Mouse (Mus musculus): Measurements from ENCODE around the gene Nynrin.

The Nynrin gene

DNA sequence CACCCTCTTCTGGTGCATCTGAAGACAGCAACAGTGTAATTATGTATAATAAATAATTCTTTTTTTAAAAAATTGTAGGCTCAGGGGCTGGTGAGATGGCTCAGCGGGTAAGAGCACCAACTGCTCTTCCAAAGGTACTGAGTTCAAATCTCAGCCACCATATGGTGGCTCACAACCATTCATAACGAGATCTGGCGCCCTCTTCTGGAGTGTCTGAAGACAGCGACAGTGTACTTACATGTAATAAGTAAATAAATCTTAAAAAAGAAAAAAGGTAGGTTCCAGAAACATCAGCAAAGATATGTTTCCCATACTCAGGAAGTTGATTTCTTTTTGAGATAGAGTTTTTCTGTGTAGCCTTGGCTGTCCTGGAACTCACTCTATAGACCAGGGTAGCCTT lies 11.0 kb upstream of the Nynrin start:
- no peak for DNase-seq

DNA sequence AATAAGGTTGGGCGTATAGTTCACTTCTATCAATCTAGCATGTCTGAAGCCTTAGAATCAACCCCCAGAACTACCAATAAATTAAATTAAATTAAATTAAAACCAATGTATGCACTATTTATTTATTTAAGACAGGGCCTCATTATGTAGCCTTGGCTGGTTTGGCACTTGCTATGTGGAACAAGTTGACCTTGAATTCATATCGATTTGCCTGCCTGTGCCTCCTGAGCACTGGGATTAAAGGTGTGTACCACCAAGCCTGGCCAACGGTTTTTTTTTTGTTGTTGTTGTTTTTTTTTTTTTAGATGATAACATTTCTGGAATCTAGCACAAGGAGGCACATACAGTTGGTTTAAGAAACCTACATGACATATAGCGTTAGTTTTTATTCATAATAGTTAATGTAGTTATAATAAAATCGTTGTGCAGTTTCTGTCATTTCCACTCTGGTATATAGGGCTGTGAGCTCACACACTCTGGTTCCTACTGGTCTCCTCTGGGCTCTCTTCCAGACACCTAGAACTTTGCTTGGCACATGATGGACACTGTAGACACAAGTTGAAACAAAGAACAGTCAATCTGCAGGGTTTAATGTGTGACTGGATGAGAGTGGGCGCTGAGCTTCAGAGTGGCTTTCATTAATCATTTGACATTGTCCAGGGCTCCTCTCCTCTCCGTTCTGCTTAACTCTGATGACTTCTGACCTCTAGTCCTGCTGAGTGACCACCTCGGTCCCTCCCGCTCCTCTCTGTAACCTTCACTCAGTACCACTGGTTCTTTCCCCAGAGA lies 8.1 kb upstream of the Nynrin start:
- DNase-seq, result no peak

DNA sequence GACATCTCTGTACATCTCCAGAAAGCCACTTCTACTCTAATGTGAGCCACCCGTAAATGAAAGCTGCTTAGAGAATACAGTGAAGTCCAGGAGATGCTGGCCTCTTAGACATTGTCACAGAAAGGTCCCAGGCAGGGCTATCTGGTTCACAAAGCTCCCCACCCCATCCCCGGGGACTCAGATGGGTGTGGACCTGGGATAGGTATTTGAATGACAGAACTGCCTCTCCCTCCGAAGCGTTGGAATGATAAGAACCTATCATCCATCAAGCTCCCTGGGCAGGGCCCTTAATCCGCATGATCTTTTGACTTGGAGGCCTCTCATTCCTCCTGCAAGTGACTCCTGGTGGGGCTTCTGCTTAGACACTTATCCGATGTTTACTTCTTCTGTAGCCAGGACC lies 2.9 kb upstream of the Nynrin start:
- DNase-seq, result no peak

DNA sequence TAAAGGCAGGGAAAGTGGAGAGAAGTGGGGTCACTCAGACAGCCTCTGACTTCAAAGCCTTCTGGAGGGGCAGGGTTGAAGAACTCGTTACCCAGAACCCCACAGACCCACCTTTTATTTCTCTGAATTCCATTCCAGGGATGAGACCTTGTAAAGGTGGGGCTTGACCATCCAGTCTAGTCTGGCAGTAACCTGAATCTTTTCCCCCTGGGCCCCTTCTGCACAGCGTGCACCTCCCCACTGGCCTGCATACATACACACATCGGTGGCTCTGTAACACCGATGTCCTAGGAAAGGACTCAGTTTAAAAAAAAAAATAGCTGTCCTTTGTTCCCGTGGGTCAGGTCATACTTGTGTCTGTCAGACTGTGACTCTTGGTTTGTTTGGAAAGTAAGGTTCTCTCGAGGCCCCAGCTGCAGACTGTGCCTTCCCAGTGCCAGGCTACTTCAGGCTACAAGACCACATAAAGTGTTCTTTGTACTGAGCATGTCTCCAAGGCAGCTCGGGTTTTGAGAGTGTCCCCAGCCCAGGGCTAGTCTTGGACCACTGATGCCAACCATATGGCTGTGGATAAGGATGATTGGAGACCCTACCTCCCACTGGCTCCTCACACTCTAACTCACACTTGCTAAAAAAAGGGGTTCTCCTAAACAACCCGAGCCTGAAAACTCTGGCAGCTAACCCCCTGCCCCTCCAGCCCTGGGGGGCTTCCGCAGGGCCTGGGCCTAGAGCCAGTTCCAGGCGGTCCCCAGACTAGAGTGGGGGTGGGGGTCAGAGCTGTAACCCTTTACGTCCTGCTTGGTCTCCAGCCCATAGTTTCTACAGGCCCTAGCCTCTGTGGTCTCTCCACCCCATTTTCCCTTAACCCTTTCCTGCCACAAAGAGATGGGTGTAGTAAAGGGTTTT lies 911 bp upstream of the Nynrin start:
- peak; percentile 72 for DNase-seq

DNA sequence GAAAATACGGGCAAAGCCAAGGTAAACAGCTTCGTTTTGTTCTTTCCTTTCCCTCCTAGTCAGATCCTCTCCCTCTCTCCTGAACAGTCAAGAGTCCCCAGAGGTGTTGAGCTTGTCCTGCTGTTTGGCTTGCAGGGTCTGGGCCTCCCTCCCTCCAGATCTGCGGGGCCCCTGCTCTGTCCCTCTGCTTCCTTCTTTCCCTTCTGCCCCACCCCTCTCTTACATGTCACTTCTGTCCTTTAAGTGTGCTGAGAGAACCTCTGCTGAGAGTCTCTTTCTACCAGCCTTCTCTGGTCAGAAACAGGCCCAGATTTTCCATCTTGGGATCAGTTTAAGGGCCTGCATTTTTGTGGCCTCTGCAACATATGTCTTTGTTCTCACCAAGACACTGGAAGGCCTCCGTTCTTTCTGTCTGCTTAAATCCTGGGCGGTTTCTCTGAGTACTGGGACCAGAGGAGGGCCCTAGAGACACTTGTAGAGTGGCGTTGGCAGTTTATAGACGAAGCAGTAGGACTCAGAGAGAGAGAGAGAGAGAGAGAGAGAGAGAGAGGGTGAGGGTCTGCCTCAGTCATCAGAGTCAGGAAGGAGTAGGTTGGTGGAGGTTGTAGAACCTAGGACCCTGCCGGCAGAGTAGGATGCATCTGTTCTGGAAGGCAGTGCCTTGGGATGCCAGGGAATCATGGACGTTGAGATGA lies 743 bp downstream of the Nynrin start:
- DNase-seq, result peak; percentile 39

DNA sequence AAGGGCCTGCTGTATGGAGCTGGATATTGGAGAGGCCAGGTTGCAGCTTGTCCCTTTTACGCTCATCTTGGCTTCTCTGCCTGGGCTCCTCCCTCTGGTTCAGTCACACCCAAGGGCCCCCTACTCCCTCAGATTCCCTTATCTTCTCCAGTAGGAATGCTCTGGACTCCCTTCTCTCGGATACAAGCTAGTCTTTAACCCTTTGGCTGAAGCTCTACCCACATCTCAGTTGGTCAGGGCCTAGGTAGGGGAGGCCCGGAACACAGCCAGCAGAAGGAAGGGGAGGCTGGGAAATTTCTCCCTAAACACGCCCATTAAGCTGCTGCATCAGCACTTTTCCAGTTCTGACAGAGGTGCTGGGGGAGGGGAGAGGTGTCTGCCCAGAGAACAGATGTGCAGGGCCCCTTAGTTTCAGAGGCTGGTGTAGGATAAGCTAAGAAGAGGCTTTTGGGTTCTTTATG lies 1.3 kb downstream of the Nynrin start:
- peak; percentile 69 for DNase-seq

DNA sequence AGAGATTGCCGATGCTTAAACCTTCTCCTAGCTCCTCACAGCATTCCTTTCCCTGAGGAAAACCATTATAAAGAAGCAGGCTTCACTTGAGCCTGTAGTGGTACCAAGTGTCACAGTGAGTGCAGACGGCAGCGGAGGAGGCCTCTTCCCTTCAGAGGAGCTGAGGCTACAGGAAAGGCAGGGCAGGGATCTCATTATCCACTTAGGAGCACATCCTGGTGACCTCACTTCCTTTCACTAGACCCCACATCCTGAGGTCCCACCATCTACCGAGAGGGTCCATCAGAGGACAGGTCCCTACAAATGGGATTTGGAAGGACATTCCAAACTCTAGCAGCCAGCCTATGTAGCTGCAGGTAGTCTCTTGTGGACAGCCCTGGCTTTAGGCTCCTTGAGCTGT lies 3.8 kb downstream of the Nynrin start:
- peak; percentile 45 for DNase-seq

DNA sequence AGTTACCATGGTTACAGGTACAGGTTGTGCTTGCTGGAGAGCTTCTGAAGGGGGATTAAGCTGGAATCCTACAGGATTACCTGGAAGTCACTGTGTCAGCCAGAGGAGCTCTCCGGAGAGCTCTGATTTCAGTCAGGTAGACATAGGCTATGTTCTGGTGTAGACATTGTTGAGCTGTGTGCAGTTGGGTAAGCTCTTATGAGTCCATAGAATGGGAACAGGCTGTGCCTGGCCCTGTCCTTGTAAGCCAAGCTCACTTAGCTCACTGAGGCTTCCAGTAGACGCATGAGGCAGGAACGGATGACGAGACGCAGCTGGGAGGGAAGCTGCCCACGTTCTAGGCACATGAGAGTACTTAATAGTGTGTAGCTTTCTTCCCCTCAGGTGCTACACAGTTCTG lies 8.4 kb downstream of the Nynrin start:
- DNase-seq, result no peak

DNA sequence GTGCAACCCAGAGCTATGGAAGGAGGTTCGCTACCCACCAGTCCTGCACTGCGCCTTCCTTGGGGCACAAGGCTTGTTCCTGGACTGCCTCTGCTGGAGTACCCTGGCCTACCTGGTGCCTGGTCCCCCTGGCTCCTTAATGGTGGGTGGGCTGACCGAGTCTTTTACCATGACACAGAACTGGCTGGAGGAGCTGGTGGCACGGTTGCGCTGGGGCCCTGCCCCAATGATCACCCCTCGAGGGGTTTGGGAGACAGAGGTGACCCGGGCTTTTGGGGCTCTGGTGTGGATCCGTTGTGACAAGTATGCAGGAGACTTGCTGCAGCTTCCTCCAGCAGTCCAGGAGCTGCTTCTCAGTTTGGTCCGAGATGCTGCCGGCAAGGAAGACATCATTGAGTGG lies 9.2 kb downstream of the Nynrin start:
- no peak for DNase-seq

DNA sequence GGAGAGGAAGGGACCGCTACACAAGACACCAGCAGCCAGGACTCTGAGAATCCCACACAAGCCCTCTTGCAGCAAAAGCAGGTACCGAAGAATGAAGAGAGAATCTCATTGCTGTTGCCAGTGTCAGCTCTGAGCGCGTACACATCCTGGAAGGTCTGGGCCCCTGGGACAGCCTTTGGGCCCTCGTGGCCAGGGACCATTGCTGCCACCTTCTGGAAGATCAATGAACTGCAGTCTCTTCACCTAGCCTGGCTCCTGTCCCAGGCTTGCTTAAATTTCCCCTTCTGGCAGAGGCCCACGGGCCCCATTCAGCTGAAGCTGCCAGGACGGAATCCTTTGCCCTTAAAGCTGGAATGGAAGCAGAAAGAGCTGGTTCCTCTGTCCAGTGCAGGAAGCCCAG lies 10.0 kb downstream of the Nynrin start:
- DNase-seq, result peak; percentile 82

DNA sequence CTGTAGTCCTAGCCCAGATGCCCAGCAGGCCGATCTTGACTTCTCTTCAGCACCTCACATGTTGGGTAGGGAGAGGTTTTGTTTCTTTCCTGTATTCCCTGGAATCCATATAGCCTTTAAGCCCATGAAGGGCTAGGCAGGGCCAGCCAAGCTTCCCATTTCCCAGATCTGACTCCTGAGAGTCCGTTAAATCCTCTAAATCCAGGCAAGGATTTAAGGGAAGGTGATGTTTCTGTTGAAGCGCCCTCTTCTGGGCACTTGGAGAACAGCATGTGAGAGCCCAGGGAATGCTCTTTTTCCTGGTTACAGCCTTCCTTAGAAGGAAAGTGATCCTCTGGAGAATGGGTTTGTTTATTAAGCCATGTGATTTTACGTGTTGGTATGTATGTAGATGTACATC lies 13.2 kb downstream of the Nynrin start:
- peak; percentile 82 for DNase-seq

DNA sequence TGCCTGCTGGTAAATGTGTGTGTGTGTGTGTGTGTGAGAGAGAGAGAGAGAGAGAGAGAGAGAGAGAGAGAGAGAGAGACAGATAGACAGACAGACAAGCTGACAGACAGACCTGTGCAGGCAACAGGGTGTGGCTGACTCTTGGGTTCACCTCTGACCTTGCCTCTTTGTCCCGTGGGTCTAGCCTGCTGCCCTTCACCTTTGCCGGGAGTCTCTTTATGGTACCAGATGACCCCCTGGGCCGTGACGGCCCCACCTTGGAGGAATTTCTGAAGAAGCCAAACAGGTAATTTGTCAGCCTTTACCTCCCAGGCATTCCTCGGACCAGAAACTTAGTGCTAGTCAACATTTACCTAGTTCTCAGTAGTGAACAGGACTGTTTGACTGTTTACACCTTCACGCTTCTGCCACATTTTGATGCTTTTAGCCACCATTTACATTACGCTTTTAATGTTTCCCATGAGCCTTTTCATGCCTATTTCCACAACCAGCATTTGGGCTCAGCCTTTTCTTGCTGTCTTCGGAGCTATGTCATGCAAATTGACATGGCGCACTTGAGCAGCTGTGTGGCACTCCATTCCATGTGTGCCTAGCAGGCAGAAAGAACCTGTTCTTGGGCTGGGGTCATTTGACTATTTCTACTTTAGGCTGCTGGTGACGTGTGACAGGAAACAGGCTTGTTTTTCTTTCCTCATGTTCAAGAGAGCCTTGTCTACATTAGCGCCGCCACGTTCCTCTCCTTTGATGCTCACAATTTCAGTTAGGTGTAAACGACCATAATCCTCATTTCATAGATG lies 14.6 kb downstream of the Nynrin start:
- DNase-seq, result no peak

DNA sequence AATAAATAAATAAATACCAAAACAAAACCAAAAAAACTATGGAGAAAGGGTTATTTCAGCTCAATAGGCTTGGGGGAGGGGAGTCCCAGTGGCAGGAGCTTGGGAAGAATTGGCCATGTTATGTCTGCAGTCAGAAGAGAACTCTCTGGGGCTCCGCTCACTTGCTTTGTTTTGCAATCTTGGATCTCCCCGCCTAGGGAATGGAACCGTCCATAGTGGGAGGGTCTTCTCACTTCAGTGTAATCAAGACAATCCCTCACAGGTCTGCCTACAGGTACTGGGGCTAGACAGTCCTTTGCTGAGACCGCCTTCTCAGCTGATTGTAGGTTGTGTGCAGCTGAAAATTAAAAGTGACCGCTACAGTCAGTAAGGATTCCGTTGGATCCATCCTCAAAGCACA lies 15.7 kb downstream of the Nynrin start:
- DNase-seq, result no peak

DNA sequence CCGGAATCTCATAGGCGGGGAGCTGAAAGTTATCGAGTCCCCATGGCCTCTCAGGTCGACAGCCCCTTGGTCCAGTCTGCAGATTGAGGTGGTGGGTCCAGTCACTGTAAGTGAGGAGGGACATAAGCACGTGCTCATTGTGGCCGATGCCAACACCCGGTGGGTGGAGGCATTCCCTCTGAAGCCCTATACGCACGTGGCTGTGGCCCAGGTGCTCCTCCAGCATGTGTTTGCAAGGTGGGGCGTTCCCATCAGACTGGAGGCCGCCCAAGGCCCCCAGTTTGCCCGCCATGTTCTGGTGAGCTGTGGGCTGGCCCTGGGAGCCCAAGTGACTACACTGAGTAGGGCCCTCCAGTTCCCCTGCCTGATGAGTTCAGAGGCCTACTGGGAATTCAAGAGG lies 18.2 kb downstream of the Nynrin start:
- no peak for DNase-seq

DNA sequence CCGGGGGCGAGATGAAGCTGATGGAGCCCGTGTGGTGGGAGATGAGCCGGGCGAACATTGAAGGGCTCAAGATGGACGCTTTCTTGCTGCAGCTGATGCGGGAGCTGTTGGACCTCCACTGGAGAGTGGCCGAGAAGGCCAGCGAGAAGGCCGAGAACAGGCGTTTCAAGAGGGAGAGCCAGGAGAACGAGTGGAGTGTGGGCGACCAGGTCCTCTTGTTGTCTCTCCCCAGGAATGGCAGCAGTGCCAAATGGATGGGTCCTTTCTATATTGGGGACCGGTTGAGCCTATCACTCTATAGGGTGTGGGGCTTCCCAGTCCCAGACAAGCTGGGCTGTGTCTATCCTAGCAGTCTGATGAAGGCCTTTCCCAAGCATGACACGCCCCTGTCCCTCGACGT lies 18.7 kb downstream of the Nynrin start:
- DNase-seq, result no peak

DNA sequence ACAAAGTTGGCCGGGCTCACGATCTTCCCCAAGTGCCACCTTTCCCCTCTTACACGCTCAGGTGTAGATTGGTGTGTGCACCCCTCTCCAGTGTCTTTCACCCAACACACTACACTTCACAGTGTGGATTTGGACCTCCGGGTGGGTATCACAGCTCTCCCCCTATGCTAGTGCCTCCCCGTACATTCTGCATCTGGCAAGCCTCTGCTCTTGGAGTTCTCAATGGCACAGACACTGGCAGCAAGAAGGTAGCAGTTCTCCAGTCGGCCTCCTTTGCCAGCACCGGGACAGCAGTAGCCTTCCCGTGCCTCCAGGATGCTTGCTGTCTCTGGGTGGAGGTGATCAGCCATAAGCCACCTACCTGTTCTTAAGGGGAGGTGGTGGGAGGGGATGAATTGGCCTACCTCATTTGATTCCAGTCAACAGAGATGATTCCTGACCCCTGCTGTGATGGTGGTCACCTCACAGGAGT lies 19.5 kb downstream of the Nynrin start:
- no peak for DNase-seq

DNA sequence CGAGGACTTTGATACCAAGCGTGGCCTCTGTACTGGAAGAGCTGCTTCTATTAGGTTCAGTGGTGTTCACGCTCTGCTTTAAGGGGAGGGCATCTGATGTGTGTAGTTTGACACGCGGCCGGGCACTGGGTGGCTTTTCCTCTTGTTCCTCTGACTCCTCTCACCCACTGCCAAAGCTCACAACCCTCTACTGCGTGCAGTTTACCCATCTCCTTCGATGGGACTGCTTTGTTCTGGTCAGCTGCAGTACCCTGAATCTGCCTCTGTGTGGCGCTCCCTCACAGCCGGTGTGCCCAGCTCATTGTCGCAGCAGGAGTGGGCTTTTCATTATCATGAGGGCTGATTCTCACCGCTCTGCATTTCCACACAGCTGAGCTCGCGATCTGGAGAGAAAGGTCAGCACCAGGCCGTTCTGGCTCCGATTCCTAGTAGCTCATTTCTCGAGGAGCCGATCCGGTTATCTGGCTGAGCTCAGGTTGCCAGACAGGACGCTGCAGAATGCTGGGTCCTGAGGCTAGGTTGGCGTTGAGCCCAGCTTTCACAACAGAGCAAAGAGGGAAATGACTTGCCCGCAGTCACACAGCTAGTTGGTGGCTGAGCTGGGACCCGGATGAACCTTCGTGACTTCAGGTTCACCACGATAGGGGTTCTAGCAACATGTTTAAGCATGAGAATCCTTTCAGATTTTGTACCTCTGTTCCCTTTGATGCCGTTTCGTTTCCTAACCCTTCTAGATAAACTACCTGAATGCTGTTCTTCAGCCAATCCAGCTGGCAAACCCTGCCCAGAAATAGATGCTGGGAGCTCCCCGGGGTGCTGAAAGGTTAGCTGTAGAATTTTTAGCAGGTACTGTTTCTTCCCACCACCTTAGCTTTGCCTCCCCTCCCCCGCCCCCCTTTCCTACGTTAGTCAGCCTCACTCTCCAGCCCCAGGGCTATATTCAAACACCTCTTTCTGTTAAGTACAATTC lies 20.2 kb downstream of the Nynrin start:
- peak; percentile 89 for DNase-seq

DNA sequence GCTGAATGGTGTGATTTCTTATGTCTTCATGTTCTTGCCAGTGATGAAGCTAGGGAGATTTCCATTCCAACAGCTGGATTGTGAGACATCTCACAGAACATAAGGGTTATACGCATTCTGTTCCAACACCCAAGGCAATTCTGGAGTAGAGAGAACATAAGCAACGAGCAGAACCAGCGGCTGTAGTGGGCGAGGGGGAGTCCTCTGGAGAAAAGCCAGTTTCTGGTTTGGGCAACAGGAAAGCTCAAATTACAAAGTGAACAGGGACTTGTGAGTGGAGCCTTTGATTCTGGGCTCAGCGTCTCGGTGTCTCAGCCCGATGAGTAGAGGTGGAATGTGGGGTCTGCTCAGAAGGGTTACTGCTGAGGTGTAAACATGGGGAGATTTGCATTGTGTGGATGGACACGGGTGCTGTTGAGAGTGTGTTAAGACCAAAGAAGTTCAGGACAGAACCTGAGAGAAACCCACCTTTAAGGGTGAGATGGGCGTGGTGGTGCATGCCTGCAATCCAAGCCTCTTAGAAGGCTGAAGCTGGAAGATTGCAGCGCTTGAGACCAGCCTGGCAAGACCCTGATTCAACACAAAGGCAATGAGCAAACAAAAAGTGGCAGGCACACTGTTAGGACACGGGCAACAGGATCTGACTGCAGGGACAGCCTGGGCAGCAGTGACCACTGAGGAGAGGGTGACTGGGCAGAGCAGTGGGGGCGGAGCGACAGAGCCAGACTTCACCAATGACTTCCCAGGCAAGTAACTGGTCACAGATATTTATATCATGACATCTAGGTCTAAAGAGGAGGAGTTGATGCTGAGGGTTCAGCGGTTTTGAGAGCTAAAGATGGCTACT lies 23.9 kb downstream of the Nynrin start:
- DNase-seq, result peak; percentile 61

DNA sequence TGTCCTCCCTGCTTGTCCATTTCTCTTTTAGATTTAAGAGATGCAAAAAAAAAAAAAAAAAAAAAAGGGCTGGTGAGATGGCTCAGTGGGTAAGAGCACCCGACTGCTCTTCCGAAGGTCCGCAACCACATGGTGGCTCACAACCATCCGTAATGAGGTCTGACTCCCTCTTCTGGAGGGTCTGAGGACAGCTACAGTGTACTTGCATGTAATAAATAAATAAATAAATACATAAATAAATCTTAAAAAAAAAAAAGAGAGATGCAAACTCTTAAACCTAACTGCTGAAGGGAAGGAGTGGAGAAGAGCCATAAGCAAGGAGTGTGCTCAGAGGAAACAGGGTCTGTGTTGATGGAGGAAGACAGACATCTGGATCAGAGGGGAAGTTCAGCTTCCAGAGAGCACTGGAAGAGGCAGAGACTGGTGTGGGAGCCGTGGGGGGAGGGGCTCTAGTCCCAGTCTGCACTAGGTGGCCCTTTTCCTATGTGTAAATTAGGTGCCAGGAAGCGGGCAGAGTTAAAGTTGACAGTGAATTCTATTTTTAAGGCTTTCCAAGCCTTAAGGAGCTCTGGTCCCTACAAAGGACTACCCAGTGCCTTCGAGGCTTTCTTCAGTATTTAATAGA lies 24.6 kb downstream of the Nynrin start:
- no peak for DNase-seq

DNA sequence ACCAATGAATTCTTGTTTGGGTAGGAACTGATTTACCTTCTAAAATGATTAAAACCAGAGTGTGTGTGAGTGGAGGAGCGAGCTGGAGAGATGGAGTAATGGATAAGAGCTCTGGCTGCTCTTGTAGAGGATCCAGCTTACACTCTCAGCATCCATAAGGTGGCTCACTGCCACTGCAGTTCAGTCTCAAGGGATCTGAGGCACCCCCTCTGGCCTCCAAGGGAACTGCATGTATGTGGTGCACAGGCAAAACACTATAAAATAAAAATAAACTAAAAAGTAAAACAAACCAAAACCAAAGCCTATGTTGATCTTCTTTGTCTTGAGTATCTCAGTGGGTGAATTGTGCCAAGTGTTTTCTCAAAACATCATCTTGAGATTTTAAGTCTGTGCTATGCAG lies 25.8 kb downstream of the Nynrin start:
- DNase-seq, result peak; percentile 93

Data from lung, postnatal 10 days (tissue).